Mouse (Mus musculus): ENCODE data around the gene Nfkbid.

Gene Nfkbid

DNA sequence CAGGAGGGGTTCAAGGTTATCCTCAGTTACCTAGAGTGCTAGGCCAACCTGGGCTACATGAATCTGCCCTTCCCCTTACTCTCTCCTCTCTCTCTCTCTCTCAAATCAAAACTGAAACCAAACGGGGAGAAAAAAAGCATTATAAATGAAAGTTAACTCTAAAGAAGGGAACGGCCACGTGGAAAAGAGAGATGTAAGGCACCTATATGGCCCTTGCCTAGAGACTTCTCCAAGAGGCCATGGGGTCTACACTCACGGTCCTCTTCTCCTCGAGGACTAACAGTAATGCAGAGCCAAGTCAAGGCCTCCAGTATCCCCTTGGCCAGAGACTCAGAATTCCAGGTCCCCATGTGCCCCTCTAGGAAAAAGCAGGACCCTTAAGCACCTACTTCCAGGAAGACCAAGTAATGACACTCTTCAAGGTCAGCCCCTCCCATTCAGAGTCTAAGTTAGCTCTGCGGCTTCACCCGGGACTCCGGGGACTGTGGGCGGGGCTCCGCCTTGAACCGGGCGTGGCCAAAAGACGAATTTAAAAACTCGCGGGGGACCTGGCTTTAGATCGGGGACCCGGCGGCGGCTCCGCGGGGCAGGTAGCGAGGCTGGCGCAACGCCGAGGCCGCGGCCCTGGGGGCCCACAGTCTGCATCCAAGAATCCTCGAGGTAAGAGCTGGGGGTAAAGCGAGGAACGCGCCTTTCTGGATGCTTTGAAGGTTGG, at the start of gene Nfkbid:
Gene Nfkbid, plus strand, starts transcription at position 558 of the 715 bp plus-strand sequence.
- peak; percentile 40 for DNase-seq (ENCODE audit: low spot score)

DNA sequence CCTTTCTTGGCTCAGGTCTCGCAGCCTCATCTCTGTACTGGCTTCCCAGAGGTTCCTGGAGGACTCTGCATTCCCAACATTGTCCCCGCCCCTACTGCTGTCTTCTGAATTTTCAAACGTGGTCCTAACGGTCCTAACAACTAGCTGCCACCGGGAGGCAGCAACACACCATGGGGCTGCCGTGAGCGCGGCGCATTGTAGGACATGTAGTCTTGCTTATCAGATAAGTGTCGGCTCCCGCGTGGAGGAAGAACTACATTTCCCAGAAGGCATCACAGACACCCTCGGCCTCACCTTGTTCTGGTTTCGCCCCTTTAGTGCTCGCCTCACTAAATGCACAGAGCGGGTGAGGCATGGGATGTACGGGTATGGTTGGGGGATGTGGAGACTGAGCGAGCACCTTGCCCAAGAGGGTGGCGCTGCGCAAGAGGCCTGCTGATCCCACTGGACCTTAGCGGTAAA, 48.0 kb upstream of the Nfkbid start:
- peak; percentile 87 for DNase-seq (ENCODE audit: low spot score)

- DNase-seq (ENCODE audit: low spot score) = no peak
Measured at GRCm38 (mm10) chr7:30380061-30380460, 41.5 kb upstream of the Nfkbid start.

GRCm38 (mm10) chr7:30384106-30384505, 37.4 kb upstream of the Nfkbid start:
- DNase-seq (ENCODE audit: low spot score) = no peak

- no peak for DNase-seq (ENCODE audit: low spot score)
Measured at GRCm38 (mm10) chr7:30392746-30393520, 28.6 kb upstream of the Nfkbid start.

GRCm38 (mm10) chr7:30393631-30394030, 27.9 kb upstream of the Nfkbid start:
- DNase-seq (ENCODE audit: low spot score) = no peak

DNA sequence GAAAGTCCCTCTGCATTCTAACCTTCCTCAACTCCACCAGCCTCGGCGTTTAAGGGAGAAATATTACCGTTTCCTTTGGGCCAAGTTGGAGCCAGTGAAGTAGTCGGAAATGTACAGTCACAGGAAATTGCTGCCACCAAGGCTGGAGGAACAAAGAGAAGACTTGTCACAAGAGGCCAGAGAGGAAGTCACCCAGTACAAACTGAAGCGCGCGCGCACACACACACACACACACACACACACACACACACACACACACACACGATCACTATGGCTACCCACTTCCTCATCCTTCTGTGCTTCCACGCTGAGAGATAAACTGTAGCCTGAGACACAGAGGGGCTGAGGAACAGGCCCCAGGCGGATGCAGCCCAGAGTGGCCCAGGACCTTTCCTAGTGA, 27.2 kb upstream of the Nfkbid start:
- DNase-seq (ENCODE audit: low spot score) = no peak

GRCm38 (mm10) chr7:30394871-30395270, 26.7 kb upstream of the Nfkbid start:
- no peak for DNase-seq (ENCODE audit: low spot score)

DNA sequence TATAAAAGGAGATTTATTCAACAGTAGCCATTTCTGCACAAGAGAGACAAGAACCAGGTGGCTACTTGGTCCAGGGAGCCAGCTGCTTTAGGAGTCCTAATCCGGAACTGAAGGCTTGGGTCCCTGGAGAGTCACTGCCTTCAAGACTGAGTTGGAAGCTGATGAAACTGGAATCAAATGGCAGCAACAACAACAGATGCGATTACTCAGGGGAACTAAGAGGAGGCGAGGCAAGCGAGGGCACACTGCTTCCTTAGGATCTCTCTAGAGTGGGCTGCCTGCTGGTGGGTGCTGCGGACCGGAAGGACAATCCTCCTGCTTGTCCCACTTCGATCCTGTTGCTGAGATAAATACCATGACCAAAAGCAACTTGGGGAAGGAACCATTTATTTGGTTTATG, 21.9 kb upstream of the Nfkbid start:
- no peak for DNase-seq (ENCODE audit: low spot score)

DNA sequence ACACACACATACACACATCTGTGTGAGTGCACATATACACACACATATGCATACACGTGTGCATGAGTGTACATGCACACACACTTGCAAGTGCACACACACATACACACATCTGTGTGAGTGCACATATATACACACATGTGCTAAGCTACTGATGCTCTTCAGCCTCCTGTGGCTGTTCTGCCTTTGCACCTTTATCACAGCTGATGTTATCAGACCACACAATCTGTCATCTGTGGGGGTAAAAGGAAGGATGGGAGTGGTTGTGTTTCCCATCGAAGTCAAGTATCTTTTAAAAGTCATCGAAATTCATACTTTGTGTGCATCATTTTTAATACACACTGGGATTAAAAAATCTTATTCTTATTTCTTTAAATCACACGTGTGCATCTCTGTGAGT, 19.2 kb upstream of the Nfkbid start:
- no peak for DNase-seq (ENCODE audit: low spot score)

DNA sequence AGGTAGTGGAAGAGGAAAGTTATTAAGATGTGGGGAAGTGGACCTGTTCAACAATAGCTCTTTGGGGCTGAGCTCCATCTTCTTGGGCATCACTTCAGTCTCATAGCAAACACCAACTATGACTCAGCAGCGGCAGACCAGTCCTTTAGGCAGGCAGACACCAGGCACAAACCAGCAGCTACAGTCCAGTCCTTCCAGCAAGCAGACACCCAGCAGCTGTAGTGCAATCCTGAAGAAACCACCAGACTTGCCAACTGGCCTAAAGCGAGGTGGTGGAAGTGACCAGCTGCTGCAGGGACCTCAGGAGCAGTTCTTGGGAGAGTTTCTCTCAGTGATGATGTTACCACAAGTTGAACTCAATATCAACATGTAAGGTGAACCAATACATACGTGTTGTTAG, 12.9 kb upstream of the Nfkbid start:
- no peak for DNase-seq (ENCODE audit: low spot score)

DNA sequence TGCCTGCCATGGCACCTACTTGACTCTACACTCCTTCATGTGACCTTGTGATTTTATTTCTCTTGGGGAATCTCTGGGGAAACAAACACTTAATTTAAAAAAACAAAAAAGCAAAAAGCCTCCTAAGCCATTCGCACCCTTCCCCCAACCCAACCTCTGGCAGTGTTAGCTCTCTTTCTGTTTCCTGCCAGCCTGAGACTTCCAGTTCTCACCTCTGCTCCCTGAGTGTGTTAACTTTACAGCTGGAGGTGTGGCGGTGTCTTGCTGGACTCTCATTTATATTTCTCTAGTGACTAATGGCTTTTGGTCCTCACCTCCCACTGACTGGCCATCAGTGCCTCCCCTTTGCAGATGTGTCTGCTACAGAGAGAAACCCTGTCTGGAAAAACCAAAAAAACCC, 11.7 kb upstream of the Nfkbid start:
- DNase-seq (ENCODE audit: low spot score) = no peak

GRCm38 (mm10) chr7:30411023-30411422, 10.5 kb upstream of the Nfkbid start:
- DNase-seq (ENCODE audit: low spot score) = no peak

DNA sequence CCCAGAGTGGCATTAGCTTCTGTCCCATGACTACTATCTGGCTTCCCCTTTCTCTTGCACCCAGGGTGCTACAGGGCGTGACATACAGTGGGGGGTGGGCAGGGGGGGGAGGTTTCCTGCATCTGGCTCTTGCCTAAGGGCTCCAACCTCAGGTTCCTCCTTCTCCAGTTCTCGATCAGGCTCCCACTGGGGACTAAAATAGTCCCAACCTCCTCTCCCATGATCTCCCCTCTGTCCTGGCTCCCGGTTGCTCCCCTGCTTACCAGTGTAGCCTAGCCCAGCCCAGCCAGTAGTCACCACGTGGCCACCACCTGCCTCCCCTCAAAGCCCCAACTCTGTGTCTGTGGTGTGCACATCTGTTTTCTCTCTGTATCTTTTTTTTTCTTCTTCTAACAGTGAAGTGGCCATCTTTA, 8.8 kb upstream of the Nfkbid start:
- no peak for DNase-seq (ENCODE audit: low spot score)

DNA sequence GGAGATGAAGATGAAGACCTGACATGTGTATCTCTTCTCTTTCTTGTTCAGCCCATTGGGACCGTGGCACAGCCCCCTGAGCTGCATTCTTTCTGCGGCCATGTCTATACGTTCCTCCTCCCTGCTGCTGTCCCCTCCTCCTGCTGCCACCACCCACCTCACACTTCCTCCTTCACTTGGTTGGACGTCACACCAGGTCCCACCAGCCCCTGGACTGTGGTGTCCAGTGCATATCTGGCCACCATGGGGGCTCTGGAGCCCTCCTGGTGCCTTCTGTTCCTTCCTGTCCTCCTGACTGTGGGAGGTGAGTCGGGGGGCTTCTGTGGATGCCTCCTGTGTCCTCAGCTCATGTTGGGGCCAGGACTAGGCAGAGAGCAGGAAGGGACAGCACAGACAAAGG, 7.9 kb upstream of the Nfkbid start, which contains the start of gene Tyrobp:
Gene Tyrobp, plus strand, starts transcription at position 165 of the 400 bp plus-strand sequence.
- no peak for DNase-seq (ENCODE audit: low spot score)

GRCm38 (mm10) chr7:30417856-30418255, 3.7 kb upstream of the Nfkbid start:
- DNase-seq (ENCODE audit: low spot score) = no peak

DNA sequence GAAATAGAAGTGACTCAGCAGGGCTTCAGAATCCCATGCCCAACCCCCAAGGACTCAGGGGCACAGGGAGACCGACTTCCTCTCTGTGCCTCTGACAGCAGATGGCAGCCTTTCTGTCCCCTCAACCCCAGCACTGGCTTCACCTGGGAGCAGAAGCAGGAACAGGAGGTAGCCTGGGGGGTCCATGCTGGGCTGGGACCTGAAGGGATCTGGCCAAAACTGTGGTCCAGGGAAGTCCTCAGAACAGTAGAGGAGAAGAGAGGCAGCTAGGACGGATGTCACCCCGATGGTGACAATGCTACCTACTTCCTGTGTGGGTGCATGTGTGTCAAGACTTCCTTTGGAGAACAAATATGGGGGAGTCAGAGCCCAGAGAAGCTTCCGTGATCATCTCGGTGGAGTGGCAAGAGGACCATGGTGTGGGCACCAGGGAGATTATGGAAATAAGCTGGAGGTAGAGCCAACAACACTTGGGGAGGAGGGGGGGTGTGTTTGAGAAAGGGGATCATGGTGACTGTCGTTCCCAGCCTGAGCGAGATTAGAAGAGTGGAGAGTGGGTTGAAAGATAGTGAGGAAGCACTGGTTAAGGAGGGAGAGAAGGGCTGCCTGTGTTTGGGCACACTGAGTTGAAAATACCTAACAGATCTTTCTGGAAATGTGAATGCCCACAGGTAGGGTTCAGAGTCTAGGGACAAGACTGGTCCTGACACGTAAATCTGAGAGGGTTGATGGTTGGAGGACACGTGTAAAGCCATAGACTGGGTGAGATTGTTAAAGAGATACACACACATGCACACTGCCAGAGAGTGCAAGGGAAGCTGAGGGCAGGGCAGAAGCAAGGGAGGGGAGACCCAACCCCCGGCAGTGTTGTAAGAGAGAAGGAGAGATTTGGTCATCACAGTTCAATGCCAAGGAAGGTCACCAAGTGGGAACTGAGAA, 1.7 kb upstream of the Nfkbid start, which contains the start of gene Hcst:
Gene Hcst, minus strand, starts transcription at position 294 of the 939 bp plus-strand sequence.
- no peak for DNase-seq (ENCODE audit: low spot score)

GRCm38 (mm10) chr7:30420673-30421072, 859 bp upstream of the Nfkbid start:
- no peak for DNase-seq (ENCODE audit: low spot score)

DNA sequence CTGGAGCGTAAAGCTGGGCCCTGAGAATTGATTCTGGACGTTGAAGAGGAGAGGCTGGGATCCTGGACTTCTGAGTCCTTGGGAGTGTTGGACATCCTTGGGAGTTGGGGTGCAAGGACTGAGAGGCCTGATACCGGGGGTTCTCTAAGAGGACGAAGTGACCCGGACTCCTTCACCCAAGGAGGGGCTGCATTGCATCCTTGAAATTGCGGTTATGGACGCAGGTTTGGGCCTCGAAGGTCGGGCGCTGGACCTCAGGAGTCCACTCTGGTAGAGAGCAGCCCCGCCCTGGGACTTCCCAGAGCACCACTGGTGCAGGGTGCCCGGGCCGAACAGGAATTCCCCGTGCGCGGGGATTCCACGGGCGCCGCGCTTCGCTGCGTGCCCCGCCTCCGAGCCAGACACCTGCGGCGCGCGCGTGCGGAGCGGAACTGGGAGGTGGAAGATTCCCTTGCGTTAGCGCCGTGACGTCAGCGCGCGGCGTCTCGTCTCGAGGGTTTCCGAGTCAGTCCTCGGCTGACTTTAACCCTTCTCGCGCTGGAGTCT, 431 bp downstream of the Nfkbid start:
- peak; percentile 62 for DNase-seq (ENCODE audit: low spot score)

DNA sequence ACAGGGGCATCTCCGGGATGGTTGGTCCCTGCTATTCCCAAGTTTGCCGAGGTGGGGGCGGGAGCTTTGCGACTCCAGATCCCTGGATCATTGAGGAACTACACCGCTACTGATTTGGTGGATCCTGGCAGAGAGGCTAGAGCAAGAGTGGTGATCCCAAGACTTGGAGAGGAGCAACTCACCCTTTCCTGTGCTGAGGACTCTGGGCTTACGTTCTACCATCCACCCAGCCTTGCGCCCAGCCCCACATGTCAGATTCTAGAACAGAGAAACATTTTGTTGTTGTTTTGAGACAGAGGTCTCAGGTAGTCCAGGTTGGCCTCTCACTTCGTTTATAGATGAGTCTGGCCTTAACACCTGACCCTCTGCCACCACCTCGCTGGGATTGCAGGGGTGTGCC, 1.0 kb downstream of the Nfkbid start:
- DNase-seq (ENCODE audit: low spot score) = no peak

- no peak for DNase-seq (ENCODE audit: low spot score)
Measured at GRCm38 (mm10) chr7:30423071-30423641, 1.6 kb downstream of the Nfkbid start.
